Mouse (Mus musculus) MEL (cell line): ENCODE results near the gene Psmc3ip.

Experiments used
- CTCF ChIP-seq, 3 experiments: IDR thresholded peaks in 2 of 3; conservative IDR thresholded peaks in 1 of 3; 2 replicates each; pipeline ENCODE4 v1.5.1; 2011 to 2012; ENCODE audit warnings: low read length in 3 of 3, low read depth in 2 of 3, mild to moderate bottlenecking in 2 of 3, improper control_type of control experiment in 1 of 3, inconsistent platforms in 1 of 3, mixed read lengths in 1 of 3, moderate library complexity in 1 of 3; ENCODE audit not compliant: control insufficient read depth in 1 of 3, insufficient read depth in 1 of 3, poor library complexity in 1 of 3, severe bottlenecking in 1 of 3
- ETS1 ChIP-seq: IDR thresholded peaks from 2 replicates; pipeline ENCODE4 v1.6.1; 2012; ENCODE audit warnings: low read depth, mild to moderate bottlenecking, inconsistent platforms, low read length, improper control_type of control experiment, moderate library complexity
- MAFK ChIP-seq: IDR thresholded peaks from 2 replicates; pipeline ENCODE4 v1.6.1; 2011; ENCODE audit warnings: low read depth, mild to moderate bottlenecking, low read length, improper control_type of control experiment, borderline replicate concordance
- MAX ChIP-seq: IDR thresholded peaks from 2 replicates; pipeline ENCODE4 v1.6.1; 2011; ENCODE audit warnings: low read length, improper control_type of control experiment
- MXI1 ChIP-seq: IDR thresholded peaks from 2 replicates; pipeline ENCODE4 v1.6.1; 2011; ENCODE audit warnings: mild to moderate bottlenecking, low read depth, low read length, improper control_type of control experiment
- MYB ChIP-seq: IDR thresholded peaks from 2 replicates; pipeline ENCODE4 v1.6.1; 2011; ENCODE audit warnings: mild to moderate bottlenecking, low read depth, low read length, improper control_type of control experiment
- NELFE ChIP-seq: IDR thresholded peaks from 2 replicates; pipeline ENCODE4 v1.6.1; 2011; ENCODE audit warnings: low read depth, low read length, improper control_type of control experiment
- NRF1 ChIP-seq: IDR thresholded peaks from 2 replicates; pipeline ENCODE4 v1.6.1; 2014; ENCODE audit warnings: low read depth, mild to moderate bottlenecking, inconsistent platforms, low read length, improper control_type of control experiment, moderate library complexity; ENCODE audit not compliant: poor library complexity, insufficient read depth, severe bottlenecking
- RAD21 ChIP-seq: IDR thresholded peaks from 2 replicates; pipeline ENCODE4 v1.6.1; 2011; ENCODE audit warnings: mild to moderate bottlenecking, low read depth, low read length, improper control_type of control experiment
- TCF12 ChIP-seq: IDR thresholded peaks from 2 replicates; pipeline ENCODE4 v1.6.1; 2014; ENCODE audit warnings: low read depth, mild to moderate bottlenecking, inconsistent platforms, low read length, improper control_type of control experiment, moderate library complexity
- UBTF ChIP-seq: IDR thresholded peaks from 2 replicates; pipeline ENCODE4 v1.6.1; 2012; ENCODE audit warnings: low read depth, mild to moderate bottlenecking, inconsistent platforms, low read length, improper control_type of control experiment, moderate library complexity, borderline replicate concordance; ENCODE audit not compliant: insufficient read depth

- TF ChIP-seq NELFE, result no peak
- no peak for TF ChIP-seq MXI1
- no peak for TF ChIP-seq MAX
- no peak for TF ChIP-seq UBTF
- TF ChIP-seq CTCF (IDR thresholded peaks at IDR 0.05 in 2 of 3, conservative IDR thresholded peaks at IDR 0.05 in 1 of 3; ENCODE audit: control insufficient read depth in 1 of 3, insufficient read depth in 1 of 3, low read depth in 2 of 3, low read length in 3 of 3, poor library complexity in 1 of 3, severe bottlenecking in 1 of 3), result no peak
- no peak for TF ChIP-seq NRF1
- no peak for TF ChIP-seq TCF12
- TF ChIP-seq MYB, result no peak
- no peak for TF ChIP-seq RAD21
- TF ChIP-seq MAFK, result no peak
- TF ChIP-seq ETS1, result no peak
These were observed 39.8 kb downstream of the Psmc3ip start for GRCm38 (mm10) chr11:101055418-101055817.
